Mouse (Mus musculus): ENCODE measurements around the gene Fam25c.

GRCm38 (mm10) chr14:34375941-34376340 is 20.7 kb upstream of the Fam25c start:
- TF ChIP-seq EP300 (IDR thresholded peaks at IDR 0.05; ENCODE audit: insufficient read depth, low read depth, low read length) (no peak), CTCF (IDR thresholded peaks at IDR 0.05; ENCODE audit: low read depth, low read length) (no peak)

Data from ES-Bruce4 (cell line).